Mouse (Mus musculus) intestine, postnatal 0 days (tissue): ENCODE results near the gene Eapp. TPM values are rescaled to one million over a fixed set of nuclear protein-coding genes. Genes with fewer than 3 reads are reported as not detected.

Experiments used
- ATAC-seq: fragments of 200-750 bp; cut with Nextera tagmentation; 2 replicates; pipeline ENCODE4 v1.8.0; 2017; ENCODE audit warnings: mild to moderate bottlenecking, moderate TSS enrichment, moderate library complexity
- H3K27ac ChIP-seq: fragments of 300-500 bp; sonication (generic); 2 replicates; pipeline ENCODE4 v1.5.1; 2014; ENCODE audit warnings: mild to moderate bottlenecking, low read depth, low read length, moderate library complexity
- H3K27me3 ChIP-seq: fragments of 300-500 bp; sonication (generic); replicated peaks from 2 replicates; pipeline ENCODE4 v1.6.1; 2014; ENCODE audit warnings: low read length, mixed read lengths; ENCODE audit not compliant: control insufficient read depth, insufficient read depth
- H3K36me3 ChIP-seq: fragments of 300-500 bp; sonication (generic); 2 replicates; pipeline ENCODE4 v1.6.1; 2014; ENCODE audit warnings: mild to moderate bottlenecking, moderate library complexity; ENCODE audit not compliant: control insufficient read depth, insufficient read depth
- H3K4me1 ChIP-seq: fragments of 300-500 bp; sonication (generic); replicated peaks from 2 replicates; pipeline ENCODE4 v1.6.1; 2014; ENCODE audit warnings: antibody characterized with exemption, low read length, mixed read lengths; ENCODE audit not compliant: control insufficient read depth, insufficient read depth
- H3K4me2 ChIP-seq: fragments of 300-500 bp; sonication (generic); replicated peaks from 2 replicates; pipeline ENCODE4 v1.6.1; 2014; ENCODE audit warnings: low read depth, mild to moderate bottlenecking, moderate library complexity
- H3K4me3 ChIP-seq: fragments of 300-500 bp; sonication (generic); 2 replicates; pipeline ENCODE4 v1.5.1; 2014; ENCODE audit warnings: low read depth, low read length
- H3K9ac ChIP-seq: fragments of 300-500 bp; sonication (generic); 2 replicates; pipeline ENCODE4 v1.6.1; 2014; ENCODE audit warnings: mild to moderate bottlenecking, low read depth, low read length
- H3K9me3 ChIP-seq: fragments of 300-500 bp; sonication (generic); 2 replicates; pipeline ENCODE4 v1.6.1; 2016; ENCODE audit warnings: mixed run types; ENCODE audit not compliant: control insufficient read depth
- CTCF ChIP-seq: sonication (generic); IDR thresholded peaks from 2 replicates; pipeline ENCODE4 v1.5.1; 2016; ENCODE audit warnings: low read depth, mild to moderate bottlenecking, control low read depth, antibody characterized with exemption, moderate library complexity
- WGBS: fragments of 180-500 bp; shearing (Covaris S2); extraction: QIAGEN DNeasy Blood & Tissue Kit; methylation state at CpG from one replicate; pipeline ENCODE4 v1.1.7; 2014; 5-methylcytosine and 5-hydroxymethylcytosine counted together
- microRNA counts: library from miRNA; unstranded; fragments of <30 nt; microRNA quantifications from one replicate; lab custom pipeline; 2016
- microRNA-seq: library from miRNA; unstranded; fragments of <30 nt; microRNA quantifications from one replicate; pipeline ENCODE4, GENCODE M21; 2016
- polyA plus RNA-seq: library from polyadenylated mRNA; unstranded; fragments of >200 nt; fragmentation: Nextera tagmentation; extraction: Ambion mirVana; gene quantifications from 2 replicates; pipeline ENCODE4 v1.2.1, GENCODE M21; 2015

Gene Eapp
- polyA plus RNA-seq, 1 experiment from 2014 or later = 94.1 TPM

GRCm38 (mm10) chr12:54640259-54640658, 55.4 kb downstream of the Eapp start:
- Histone ChIP-seq H3K4me1 (no peaks in the 10 kb centered on the region), H3K9ac (no peak overlapping the region), H3K9me3 (no peaks in the 10 kb centered on the region), H3K27ac (peak overlapping the region; percentile 21; the same call in 1 of the 2 replicates), H3K27me3 (no peaks in the 10 kb centered on the region), H3K4me2 (no peak overlapping the region), H3K4me3 (no peak overlapping the region), H3K36me3 (no peaks in the 10 kb centered on the region)
- 78% methylated on average over 6 of the region's 6 CpGs for WGBS
- ATAC-seq = peak; percentile 10; the same call in 1 of the 2 replicates
- no peak for TF ChIP-seq CTCF

DNA sequence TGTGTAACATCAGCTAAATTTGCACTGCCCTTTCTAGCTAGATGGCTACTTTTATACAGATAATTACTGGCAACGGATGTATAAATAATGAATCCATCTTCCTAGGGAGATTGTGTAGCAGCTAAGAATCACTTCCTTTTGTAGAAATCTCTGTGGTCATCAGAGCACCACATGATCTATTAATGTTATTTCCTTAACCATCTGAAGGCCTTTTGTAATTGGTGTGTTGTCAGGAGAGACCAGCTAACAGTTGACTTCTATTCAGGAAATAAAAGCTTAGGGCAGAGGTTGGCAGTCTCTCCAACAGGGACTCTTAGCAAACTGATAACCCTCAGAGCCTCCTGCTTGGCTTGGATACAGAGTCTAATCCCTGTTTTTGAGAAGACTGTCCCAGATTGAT, 58.7 kb downstream of the Eapp start:
- H3K4me2 ChIP-seq = no peak overlapping the region
- ATAC-seq = no peak
- WGBS = 60% methylated on average over 1 of the region's 1 CpGs

DNA sequence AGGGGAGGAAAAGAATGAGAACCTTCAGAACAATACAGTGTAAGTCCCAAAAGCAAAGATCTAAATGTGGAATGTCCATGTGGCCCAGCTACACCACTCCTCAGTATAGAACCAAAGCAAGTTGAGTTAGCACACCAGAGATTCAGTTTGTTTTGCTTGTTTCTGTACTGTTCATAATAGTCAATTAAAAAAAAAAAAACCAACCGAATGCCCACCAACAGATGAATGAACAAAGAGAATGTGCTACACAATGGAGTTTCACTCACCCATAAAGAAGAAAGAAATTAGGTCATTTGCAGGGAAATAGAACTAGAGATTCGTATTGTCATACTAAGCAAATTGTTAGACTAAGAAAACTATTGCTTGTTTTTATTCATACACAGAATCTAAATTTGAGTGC, 63.6 kb downstream of the Eapp start:
- H3K9ac ChIP-seq = no peak overlapping the region
- no peaks in the 10 kb centered on the region for H3K4me1 ChIP-seq
- H3K36me3 ChIP-seq = no peaks in the 10 kb centered on the region
- H3K27ac ChIP-seq = no peak overlapping the region
- H3K4me2 ChIP-seq = no peak overlapping the region
- TF ChIP-seq CTCF = no peak
- WGBS = 89% methylated on average over 2 of the region's 2 CpGs
- ATAC-seq = no peak
- no peaks in the 10 kb centered on the region for H3K9me3 ChIP-seq
- H3K4me3 ChIP-seq = no peak overlapping the region
- no peaks in the 10 kb centered on the region for H3K27me3 ChIP-seq

More for the DNA sequence above, 58.7 kb downstream of the Eapp start:
- no peaks in the 10 kb centered on the region for H3K36me3 ChIP-seq
- no peak overlapping the region for H3K9ac ChIP-seq
- no peaks in the 10 kb centered on the region for H3K9me3 ChIP-seq
- TF ChIP-seq CTCF = no peak
- H3K27ac ChIP-seq = no peak overlapping the region
- no peak overlapping the region for H3K4me3 ChIP-seq
- no peaks in the 10 kb centered on the region for H3K4me1 ChIP-seq
- no peaks in the 10 kb centered on the region for H3K27me3 ChIP-seq

DNA sequence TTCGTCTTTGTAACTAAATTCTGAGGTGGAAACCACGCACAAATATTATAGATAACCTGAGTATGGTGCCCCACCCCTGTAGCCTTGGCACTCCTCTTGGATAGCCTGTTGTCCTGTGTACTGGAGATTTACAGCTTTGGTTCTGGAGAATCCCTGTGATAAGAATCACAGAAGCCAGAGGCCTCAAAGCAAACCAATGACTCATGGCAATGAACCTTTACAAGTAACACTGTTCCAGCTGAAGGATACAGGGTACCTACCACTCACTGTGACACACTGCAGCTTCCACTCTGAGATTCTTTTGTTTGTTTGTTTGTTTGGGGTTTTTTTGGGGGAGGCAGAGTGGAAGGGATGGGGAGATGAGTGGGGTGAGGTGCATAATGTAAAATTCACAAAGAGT, 73.8 kb downstream of the Eapp start:
- no peak overlapping the region for H3K27ac ChIP-seq
- H3K9me3 ChIP-seq = no peaks in the 10 kb centered on the region
- H3K36me3 ChIP-seq = no peaks in the 10 kb centered on the region
- ATAC-seq = 0 out of 2 replicates have a peak, but pooled peaks have one; percentile 45
- H3K9ac ChIP-seq = no peak overlapping the region
- no peak overlapping the region for H3K4me3 ChIP-seq
- H3K4me2 ChIP-seq = no peak overlapping the region
- TF ChIP-seq CTCF = no peak
- H3K27me3 ChIP-seq = no peaks in the 10 kb centered on the region
- H3K4me1 ChIP-seq = no peaks in the 10 kb centered on the region
- 52% methylated on average over 2 of the region's 2 CpGs for WGBS

MicroRNA genes within 50 kb of the gene (microRNA counts, 519-probe panel; counts per million panel counts)
- microRNA mmu-miR-1892 (lab: Ali Mortazavi, UCI) = not detected

Small RNA genes lying within 50 kb of the gene (microRNA-seq; reads per million reads assigned to microRNA genes)
- not detected for gene Mir1892

Other genes with a start within 250 kb of the Eapp start
- 168 and 172 TPM in 2 replicates for gene Sptssa, start 39.3 kb downstream of the Eapp start, polyA plus RNA-seq
- 167 and 187 TPM in 2 replicates for gene Snx6, start 99.8 kb upstream of the Eapp start, polyA plus RNA-seq
- 133 and 138 TPM in 2 replicates for gene Cfl2, start 167.0 kb upstream of the Eapp start, polyA plus RNA-seq